Mouse (Mus musculus) heart, embryonic 13.5 days (tissue): ENCODE measurements around the gene Shtn1. TPM values are rescaled to one million over a fixed set of nuclear protein-coding genes. Genes with fewer than 3 reads are reported as not detected.

Source experiments
- ATAC-seq: fragments of 200-750 bp; cut with Nextera tagmentation; 2 replicates; pipeline ENCODE4 v1.8.0; 2017; ENCODE audit warnings: moderate TSS enrichment; ENCODE audit not compliant: insufficient number of reproducible peaks, low FRiP score, low TSS enrichment; ENCODE audit errors: extremely low read depth
- H3K27ac ChIP-seq: fragments of 300-500 bp; sonication (generic); replicated peaks from 2 replicates; pipeline ENCODE4 v1.5.1; 2015; ENCODE audit warnings: moderate library complexity, mild to moderate bottlenecking, inconsistent platforms
- H3K27me3 ChIP-seq: fragments of 300-500 bp; sonication (generic); replicated peaks from 2 replicates; pipeline ENCODE4 v1.6.1; 2015; ENCODE audit warnings: mild to moderate bottlenecking, inconsistent platforms
- H3K36me3 ChIP-seq: fragments of 300-500 bp; sonication (generic); 2 replicates; pipeline ENCODE4 v1.6.1; 2015; ENCODE audit warnings: mild to moderate bottlenecking, inconsistent platforms
- H3K4me1 ChIP-seq: fragments of 300-500 bp; sonication (generic); 2 replicates; pipeline ENCODE4 v1.6.1; 2015; ENCODE audit warnings: inconsistent platforms
- H3K4me2 ChIP-seq: fragments of 300-500 bp; sonication (generic); 2 replicates; pipeline ENCODE4 v1.6.1; 2015; ENCODE audit warnings: inconsistent platforms, mild to moderate bottlenecking, moderate library complexity
- H3K4me3 ChIP-seq: fragments of 300-500 bp; sonication (generic); 2 replicates; pipeline ENCODE4 v1.5.1; 2015; ENCODE audit warnings: moderate library complexity, mild to moderate bottlenecking, inconsistent platforms
- H3K9ac ChIP-seq: fragments of 300-500 bp; sonication (generic); 2 replicates; pipeline ENCODE4 v1.6.1; 2015; ENCODE audit warnings: inconsistent platforms, mild to moderate bottlenecking, moderate library complexity
- H3K9me3 ChIP-seq: fragments of 300-500 bp; sonication (generic); 2 replicates; pipeline ENCODE4 v1.6.1; 2016; ENCODE audit warnings: inconsistent platforms
- WGBS: fragments of 180-500 bp; shearing (Covaris S2); methylation state at CpG from one replicate; pipeline ENCODE4 v1.1.7; 2015; ENCODE audit warnings: mixed read lengths; 5-methylcytosine and 5-hydroxymethylcytosine counted together
- polyA plus RNA-seq: library from polyadenylated mRNA; unstranded; fragments of >200 nt; fragmentation: Nextera tagmentation; extraction: Ambion mirVana; gene quantifications from 2 replicates; pipeline ENCODE4 v1.2.1, GENCODE M21; 2015

Shtn1 gene
- polyA plus RNA-seq = 0.53 and 0.95 TPM in 2 replicates

DNA sequence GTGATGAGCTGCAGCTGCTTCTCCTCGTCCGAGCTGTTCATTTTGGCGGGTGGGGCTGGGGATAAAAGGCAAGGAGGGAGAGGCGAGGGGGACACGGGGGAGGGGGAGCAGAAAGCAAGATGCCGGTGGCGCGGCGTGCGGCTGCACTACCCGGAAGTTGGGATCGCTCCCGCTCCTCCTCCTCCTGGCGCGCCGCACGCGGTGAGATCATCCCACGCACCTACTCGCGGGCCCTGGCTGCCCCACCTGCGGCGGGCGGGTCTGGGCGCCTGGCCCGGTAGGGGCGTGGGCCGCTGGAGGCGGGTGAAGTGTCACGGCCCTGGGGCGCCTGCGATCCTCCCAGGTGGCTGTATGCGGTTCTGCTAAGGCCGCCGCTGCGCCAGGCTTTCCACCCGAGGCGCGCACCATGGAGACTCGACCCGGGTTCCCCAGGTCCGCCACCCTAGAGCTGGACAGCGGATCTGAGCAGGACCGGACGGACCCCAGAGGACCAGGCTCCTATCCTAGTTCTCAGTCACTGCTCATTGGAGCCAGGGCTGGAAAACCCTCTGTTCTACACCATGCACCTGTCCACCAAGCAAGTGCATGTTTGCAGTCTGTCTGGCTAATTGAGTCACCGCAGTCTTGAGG is at the start of gene Shtn1:
Shtn1 (minus strand) TSS at position 629 of the 630 bp plus-strand sequence.
- no peak within 1 kb of the TSS for H3K27ac ChIP-seq
- peaks cover 69% of the 10 kb centered on the region for H3K27me3 ChIP-seq
- no peaks in the 10 kb centered on the region for H3K36me3 ChIP-seq
- no peaks in the 10 kb centered on the region for H3K9me3 ChIP-seq
- H3K4me1 ChIP-seq = peaks cover 4% of the 10 kb centered on the region; the same call in 1 of the 2 replicates
- no peak for ATAC-seq
- peak within 1 kb of the TSS; percentile 55 for H3K9ac ChIP-seq
- 1% methylated on average over 45 of the region's 46 CpGs for WGBS
- peak within 1 kb of the TSS; percentile 85 for H3K4me2 ChIP-seq
- peak within 1 kb of the TSS; percentile 63 for H3K4me3 ChIP-seq

DNA sequence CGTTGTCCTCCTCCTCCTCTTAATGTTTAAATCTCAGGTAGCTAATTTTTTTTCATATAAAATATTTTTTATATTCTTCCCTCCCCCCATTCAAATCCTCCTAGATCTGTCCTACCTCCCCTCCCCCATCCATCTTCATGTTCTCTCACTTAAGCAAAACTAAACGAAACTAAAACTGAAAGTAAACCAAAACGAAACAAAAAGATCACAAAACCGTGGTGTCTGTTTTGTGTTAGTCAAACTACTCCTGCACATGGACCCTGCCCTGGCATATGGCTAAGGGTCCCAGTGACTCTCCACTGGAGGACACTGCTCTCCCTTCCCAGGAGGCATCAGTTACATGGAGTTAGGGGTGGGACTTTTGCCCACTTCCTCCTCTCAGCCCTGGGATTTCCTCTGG is 38.3 kb upstream of the Shtn1 start:
- Histone ChIP-seq H3K9ac (no peak overlapping the region), H3K36me3 (no peaks in the 10 kb centered on the region), H3K9me3 (no peaks in the 10 kb centered on the region), H3K4me2 (no peak overlapping the region), H3K27me3 (peaks cover 3% of the 10 kb centered on the region; the same call in 1 of the 2 replicates), H3K27ac (no peak overlapping the region), H3K4me1 (no peaks in the 10 kb centered on the region), H3K4me3 (no peak overlapping the region)
- WGBS = 61% methylated on average over 4 of the region's 4 CpGs
- ATAC-seq = no peak

DNA sequence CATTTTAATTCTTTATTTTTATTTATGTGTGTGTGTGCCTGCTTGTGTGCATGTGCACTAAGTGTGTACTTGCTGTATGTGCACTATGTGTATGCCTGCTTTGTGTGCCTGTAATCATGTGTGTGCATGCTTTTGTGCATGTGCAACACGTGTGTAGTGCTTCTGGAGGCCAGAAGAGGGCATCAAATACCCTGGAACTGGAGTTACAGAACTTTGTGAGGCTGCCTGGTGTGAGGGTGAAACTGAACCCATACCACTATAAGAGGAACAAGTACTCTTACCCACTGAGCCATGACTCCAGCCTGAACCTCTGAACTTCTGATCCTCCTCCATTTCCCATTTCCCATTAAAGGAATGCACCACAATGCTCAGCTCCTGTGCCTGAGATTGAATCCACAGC is 34.0 kb upstream of the Shtn1 start:
- no peak overlapping the region for H3K27ac ChIP-seq
- H3K4me2 ChIP-seq = no peak overlapping the region
- peaks cover 3% of the 10 kb centered on the region; the same call in 1 of the 2 replicates for H3K27me3 ChIP-seq
- H3K9ac ChIP-seq = no peak overlapping the region
- no peaks in the 10 kb centered on the region for H3K36me3 ChIP-seq
- ATAC-seq = no peak
- H3K4me1 ChIP-seq = no peaks in the 10 kb centered on the region
- no peak overlapping the region for H3K4me3 ChIP-seq
- H3K9me3 ChIP-seq = no peaks in the 10 kb centered on the region
- 35% methylated on average over 1 of the region's 1 CpGs for WGBS

DNA sequence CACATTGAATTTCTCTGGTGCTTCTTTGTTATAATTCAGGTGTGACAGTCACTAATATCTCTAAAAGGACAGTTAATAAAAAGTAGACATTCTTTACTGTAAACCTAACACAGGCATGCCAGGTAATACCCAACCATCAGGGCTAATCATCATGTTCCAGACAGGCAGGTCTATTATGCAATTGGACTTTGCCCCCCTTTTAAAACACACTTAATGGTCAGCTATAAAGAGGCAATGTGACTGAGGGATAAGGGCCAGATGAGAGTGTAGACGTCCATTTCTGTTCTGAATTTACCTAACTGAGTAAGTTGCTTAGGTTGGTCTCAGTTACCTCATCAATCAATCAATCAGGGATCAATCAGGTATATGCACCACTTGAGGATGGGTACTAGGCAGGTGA is 22.4 kb upstream of the Shtn1 start:
- Histone ChIP-seq H3K9ac (no peak overlapping the region), H3K4me3 (no peak overlapping the region), H3K36me3 (no peaks in the 10 kb centered on the region), H3K4me2 (no peak overlapping the region), H3K27ac (no peak overlapping the region), H3K4me1 (no peaks in the 10 kb centered on the region), H3K27me3 (no peaks in the 10 kb centered on the region), H3K9me3 (no peaks in the 10 kb centered on the region)
- no peak for ATAC-seq
- 50% methylated on average over 1 of the region's 1 CpGs for WGBS

DNA sequence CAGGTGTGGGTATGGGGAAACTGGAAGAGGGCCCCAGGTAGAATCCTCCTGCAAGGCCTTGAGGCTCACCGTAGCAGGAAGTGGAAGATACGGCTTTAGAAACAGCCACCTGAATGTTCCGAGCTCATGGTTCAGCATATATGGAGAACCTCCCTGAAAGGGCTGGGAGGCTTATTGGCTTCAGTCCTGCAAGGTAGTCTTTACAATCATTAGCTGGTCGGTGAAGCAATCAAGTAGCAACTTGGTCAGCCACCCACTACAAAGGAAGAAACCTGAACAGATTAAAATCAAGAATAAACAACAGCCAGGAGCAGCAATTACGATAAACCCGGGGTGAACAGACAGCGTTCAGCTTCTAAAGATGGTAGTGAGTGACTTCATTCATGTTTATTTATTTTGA is 16.4 kb upstream of the Shtn1 start:
- 81% methylated on average over 7 of the region's 7 CpGs for WGBS
- Histone ChIP-seq H3K9ac (no peak overlapping the region), H3K27me3 (no peaks in the 10 kb centered on the region), H3K36me3 (no peaks in the 10 kb centered on the region), H3K4me2 (no peak overlapping the region), H3K27ac (no peak overlapping the region), H3K9me3 (0 out of 2 replicates have a peak, but pooled peaks cover 2% of the 10 kb centered on the region), H3K4me3 (no peak overlapping the region), H3K4me1 (no peaks in the 10 kb centered on the region)
- ATAC-seq = no peak

DNA sequence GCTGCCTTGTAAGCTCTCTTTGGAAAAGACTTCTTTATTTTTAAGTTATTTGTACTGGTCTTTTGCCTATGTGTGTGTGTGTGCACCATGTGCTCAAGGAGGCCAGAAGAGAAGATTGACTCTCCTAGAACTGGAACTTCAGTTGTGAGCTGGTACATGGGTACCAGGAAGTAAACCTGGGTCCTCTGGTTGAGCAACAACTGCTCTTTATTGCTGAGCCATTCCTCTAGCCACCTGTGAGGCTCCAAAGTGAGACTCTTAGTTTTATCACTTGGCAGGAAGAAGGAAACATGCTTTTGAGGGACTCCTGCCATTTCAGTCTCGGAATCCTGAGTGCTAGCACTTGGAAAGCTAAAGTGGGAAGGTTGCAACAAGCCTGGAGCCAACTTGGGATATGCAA is 14.4 kb upstream of the Shtn1 start:
- Histone ChIP-seq H3K27me3 (no peaks in the 10 kb centered on the region), H3K4me1 (no peaks in the 10 kb centered on the region), H3K9ac (no peak overlapping the region), H3K4me3 (no peak overlapping the region), H3K9me3 (0 out of 2 replicates have a peak, but pooled peaks cover 3% of the 10 kb centered on the region), H3K36me3 (no peaks in the 10 kb centered on the region), H3K27ac (no peak overlapping the region), H3K4me2 (no peak overlapping the region)
- ATAC-seq = no peak
- WGBS = 41% methylated on average over 1 of the region's 1 CpGs

DNA sequence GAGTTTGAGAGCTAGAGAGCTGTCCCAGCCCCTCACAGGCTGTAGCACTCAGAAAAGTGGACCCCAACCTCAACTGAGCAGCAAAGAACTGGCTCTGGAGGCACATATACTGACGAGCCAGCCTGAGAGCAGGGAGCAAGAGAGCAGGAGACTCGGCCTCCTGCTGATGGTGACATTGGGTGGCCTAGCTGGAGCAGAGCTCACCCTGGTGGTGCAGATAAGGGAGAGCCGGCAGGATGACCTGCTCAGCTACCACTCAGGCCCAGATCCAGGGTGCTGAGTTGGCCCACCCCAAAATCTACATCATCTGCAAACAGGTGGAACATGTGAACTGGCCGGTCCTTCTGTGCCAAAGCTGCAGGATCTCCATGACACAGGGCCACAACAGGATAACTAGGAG is 8.4 kb upstream of the Shtn1 start:
- WGBS = 42% methylated on average over 4 of the region's 4 CpGs
- Histone ChIP-seq H3K27ac (no peak overlapping the region), H3K36me3 (no peaks in the 10 kb centered on the region), H3K4me3 (no peak overlapping the region), H3K4me2 (no peak overlapping the region), H3K9me3 (0 out of 2 replicates have a peak, but pooled peaks cover 3% of the 10 kb centered on the region), H3K9ac (no peak overlapping the region), H3K4me1 (no peaks in the 10 kb centered on the region), H3K27me3 (0 out of 2 replicates have a peak, but pooled peaks cover 6% of the 10 kb centered on the region)
- no peak for ATAC-seq

DNA sequence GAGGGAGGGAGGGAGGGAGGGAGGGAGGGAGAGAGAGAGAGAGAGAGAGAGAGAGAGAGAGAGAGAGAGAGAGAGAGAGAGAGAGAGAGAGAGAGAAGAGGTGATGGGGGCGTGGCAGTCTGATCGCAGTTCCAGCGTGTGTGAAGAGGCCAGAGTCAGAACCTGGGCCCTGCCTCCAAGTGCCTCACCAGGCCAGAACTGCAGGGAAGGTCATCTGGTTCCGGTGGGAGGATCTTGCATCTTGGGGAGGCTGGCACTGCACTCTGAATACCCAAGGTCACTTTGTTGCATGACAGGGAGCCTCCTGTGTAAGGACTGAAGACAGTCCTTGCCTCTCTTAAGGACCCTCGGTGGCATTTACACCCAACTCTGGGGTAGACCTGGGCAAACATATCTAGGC is 231 bp upstream of the Shtn1 start:
- WGBS = 12% methylated on average over 5 of the region's 5 CpGs
- Histone ChIP-seq H3K9ac (no peak overlapping the region), H3K27me3 (peaks cover 69% of the 10 kb centered on the region), H3K4me2 (peak overlapping the region; percentile 85), H3K36me3 (no peaks in the 10 kb centered on the region), H3K4me3 (peak overlapping the region; percentile 63; the same call in 1 of the 2 replicates), H3K27ac (no peak overlapping the region), H3K4me1 (peaks cover 4% of the 10 kb centered on the region; the same call in 1 of the 2 replicates), H3K9me3 (no peaks in the 10 kb centered on the region)
- no peak for ATAC-seq

DNA sequence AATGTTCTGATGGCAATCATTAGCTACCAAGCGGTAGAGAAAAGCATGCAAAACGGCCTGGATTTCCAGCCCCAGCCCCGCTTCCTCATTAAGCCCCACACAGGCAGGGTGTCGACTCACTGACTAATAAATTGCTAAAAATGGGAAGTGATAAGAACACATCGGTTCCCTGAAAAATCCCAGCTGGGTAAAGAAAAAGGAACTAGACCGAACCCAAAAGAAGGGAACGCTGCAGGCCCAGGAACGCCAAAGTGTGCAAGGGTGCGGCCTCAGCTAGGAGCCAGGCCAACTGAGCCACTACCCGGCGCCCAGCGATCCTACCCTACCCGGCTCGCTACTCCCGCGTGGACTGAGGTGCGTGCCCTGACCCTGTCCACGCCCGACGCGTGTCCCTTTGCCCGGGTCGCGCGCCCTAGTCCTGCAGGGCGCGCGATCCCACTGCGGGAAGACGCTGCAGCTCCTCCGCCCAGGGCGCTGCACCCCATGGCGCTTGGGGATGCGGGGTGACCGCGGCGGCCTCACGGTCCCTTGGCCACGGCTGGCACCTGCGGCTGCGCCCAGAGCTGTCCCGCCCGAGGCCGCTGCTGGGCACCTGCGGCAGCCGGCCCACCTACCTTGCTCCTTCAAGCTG is 944 bp downstream of the Shtn1 start:
- Histone ChIP-seq H3K4me3 (peak overlapping the region; percentile 63), H3K4me1 (peaks cover 4% of the 10 kb centered on the region; the same call in 1 of the 2 replicates), H3K9me3 (no peaks in the 10 kb centered on the region), H3K27me3 (peaks cover 67% of the 10 kb centered on the region), H3K9ac (peak overlapping the region; percentile 55), H3K36me3 (no peaks in the 10 kb centered on the region), H3K27ac (no peak overlapping the region), H3K4me2 (peak overlapping the region; percentile 85)
- no peak for ATAC-seq
- 5% methylated on average over 45 of the region's 46 CpGs for WGBS

DNA sequence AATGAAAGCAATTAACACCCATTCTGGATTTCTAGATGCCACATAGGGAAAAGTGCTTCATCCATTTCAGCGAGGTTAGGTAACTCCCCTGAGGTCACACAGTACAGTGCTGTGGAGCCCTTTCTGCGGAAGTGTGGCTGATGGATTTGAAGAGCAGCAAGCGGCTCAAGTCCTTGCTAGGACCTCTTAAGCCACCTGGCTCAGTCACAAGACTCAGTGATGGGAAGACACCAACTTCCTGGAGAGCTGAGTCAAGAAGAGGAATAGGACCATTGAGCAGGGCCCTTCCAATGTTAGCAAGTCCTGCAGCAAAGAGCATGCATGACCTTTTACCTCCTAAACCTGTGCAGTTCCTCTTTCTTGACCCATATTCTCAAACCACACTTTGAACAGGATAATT is 1.5 kb downstream of the Shtn1 start:
- H3K36me3 ChIP-seq = no peaks in the 10 kb centered on the region
- H3K9me3 ChIP-seq = no peaks in the 10 kb centered on the region
- peaks cover 65% of the 10 kb centered on the region for H3K27me3 ChIP-seq
- no peak overlapping the region for H3K9ac ChIP-seq
- no peak overlapping the region for H3K27ac ChIP-seq
- no peak for ATAC-seq
- H3K4me3 ChIP-seq = peak overlapping the region; percentile 63; the same call in 1 of the 2 replicates
- peaks cover 4% of the 10 kb centered on the region; the same call in 1 of the 2 replicates for H3K4me1 ChIP-seq
- H3K4me2 ChIP-seq = peak overlapping the region; percentile 85; the same call in 1 of the 2 replicates
- WGBS = 69% methylated on average over 3 of the region's 3 CpGs

DNA sequence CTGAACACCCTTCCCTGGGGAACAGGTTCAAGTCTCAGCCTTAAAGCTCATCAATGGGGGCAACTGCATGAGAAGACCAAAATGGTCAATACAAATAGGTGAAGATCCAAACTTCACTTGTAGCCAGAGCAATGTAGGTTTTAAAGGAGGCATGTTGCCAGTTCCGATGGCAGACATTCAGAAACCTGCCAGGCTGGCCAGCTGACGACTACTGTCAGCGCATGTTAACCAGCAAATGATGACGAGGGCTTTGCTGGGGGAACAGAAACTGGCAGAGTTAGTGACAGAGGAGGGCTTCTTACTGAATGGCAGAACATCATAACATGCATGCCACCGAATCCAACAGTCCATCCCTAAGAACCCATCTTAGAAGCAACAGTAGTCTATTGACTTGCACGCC is 2.9 kb downstream of the Shtn1 start:
- H3K27me3 ChIP-seq = peaks cover 56% of the 10 kb centered on the region
- no peak overlapping the region for H3K27ac ChIP-seq
- 72% methylated on average over 6 of the region's 6 CpGs for WGBS
- ATAC-seq = no peak
- H3K4me2 ChIP-seq = no peak overlapping the region
- H3K9me3 ChIP-seq = no peaks in the 10 kb centered on the region
- H3K36me3 ChIP-seq = no peaks in the 10 kb centered on the region
- H3K4me1 ChIP-seq = peaks cover 4% of the 10 kb centered on the region; the same call in 1 of the 2 replicates
- no peak overlapping the region for H3K4me3 ChIP-seq
- H3K9ac ChIP-seq = no peak overlapping the region
